Mouse (Mus musculus) bone marrow, adult 2 months (tissue): ENCODE data around the gene Map7.

Source experiments
- CTCF ChIP-seq: fragments of 200-500 bp; IDR thresholded peaks from 2 replicates; pipeline ENCODE4 v1.5.1; 2011; ENCODE audit warnings: low read length, control low read depth; ENCODE audit not compliant: control insufficient read depth, insufficient read depth
- POLR2A ChIP-seq: fragments of 200-500 bp; IDR thresholded peaks from 2 replicates; pipeline ENCODE4 v1.6.1; 2011; ENCODE audit warnings: low read depth, mild to moderate bottlenecking, control low read depth, low read length, borderline replicate concordance; ENCODE audit not compliant: control insufficient read depth

DNA sequence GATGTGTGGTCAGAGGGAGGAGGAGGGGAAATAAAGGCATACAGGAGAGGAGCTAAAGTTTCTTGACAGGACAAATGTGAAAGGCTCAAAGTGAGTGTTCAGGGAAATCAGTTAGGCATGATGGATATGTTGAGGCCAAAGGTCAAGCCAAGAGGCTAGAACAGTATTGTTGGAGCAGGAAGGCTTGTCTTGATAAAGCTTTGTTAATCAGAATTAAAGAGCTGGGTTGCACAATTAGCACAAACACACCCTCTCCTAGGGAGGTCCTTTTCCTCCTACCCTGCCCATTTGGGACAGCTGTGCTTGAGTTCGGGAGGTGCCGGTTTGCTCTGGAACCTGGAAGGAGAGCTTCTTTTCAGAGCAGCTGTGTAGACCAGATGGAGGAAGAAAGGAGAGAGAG is 5.2 kb downstream of the Map7 start:
- TF ChIP-seq CTCF (no peak), POLR2A (no peak)
